Mouse (Mus musculus) hindlimb bud, embryonic 11.5 days (tissue): ENCODE measurements around the gene Trmo.

Experiments used
- DNase-seq: peaks from one replicate; pipeline ENCODE4 v3.0.0-alpha.2; 2012; ENCODE audit warnings: low read depth, low spot score; ENCODE audit errors: extremely low spot score

The Trmo gene

GRCm38 (mm10) chr4:46371030-46371429 lies 18.2 kb downstream of the Trmo start:
- no peak for DNase-seq

- no peak for DNase-seq
These were observed 18.8 kb downstream of the Trmo start for GRCm38 (mm10) chr4:46370406-46370805.

- DNase-seq, result no peak
These were observed 20.2 kb downstream of the Trmo start for GRCm38 (mm10) chr4:46369070-46369469.

- no peak for DNase-seq
These were observed 21.7 kb downstream of the Trmo start for GRCm38 (mm10) chr4:46367487-46367959.

- no peak for DNase-seq
These were observed 24.9 kb downstream of the Trmo start for GRCm38 (mm10) chr4:46364360-46364759.

GRCm38 (mm10) chr4:46361258-46361657 lies 28.0 kb downstream of the Trmo start:
- no peak for DNase-seq

- DNase-seq, result no peak
These were observed 29.5 kb downstream of the Trmo start for GRCm38 (mm10) chr4:46359539-46360253.

GRCm38 (mm10) chr4:46356351-46357133 lies 32.7 kb downstream of the Trmo start:
- no peak for DNase-seq

GRCm38 (mm10) chr4:46353045-46353444 lies 36.2 kb downstream of the Trmo start:
- no peak for DNase-seq

- DNase-seq, result no peak
These were observed 39.7 kb downstream of the Trmo start for GRCm38 (mm10) chr4:46349530-46349929.

- no peak for DNase-seq
These were observed 40.3 kb downstream of the Trmo start for GRCm38 (mm10) chr4:46348897-46349296.

GRCm38 (mm10) chr4:46347580-46348515 lies 41.4 kb downstream of the Trmo start:
- DNase-seq, result no peak

GRCm38 (mm10) chr4:46347141-46347540 lies 42.1 kb downstream of the Trmo start:
- DNase-seq, result no peak

GRCm38 (mm10) chr4:46346221-46346620 lies 43.0 kb downstream of the Trmo start:
- no peak for DNase-seq

- DNase-seq, result no peak
These were observed 43.5 kb downstream of the Trmo start for GRCm38 (mm10) chr4:46345773-46346100.

GRCm38 (mm10) chr4:46345056-46345772 lies 44.0 kb downstream of the Trmo start:
- DNase-seq, result no peak

- no peak for DNase-seq
These were observed 44.9 kb downstream of the Trmo start for GRCm38 (mm10) chr4:46344288-46344687.

- no peak for DNase-seq
These were observed 45.5 kb downstream of the Trmo start, which contains the start of gene Foxe1 for GRCm38 (mm10) chr4:46343596-46344260. Gene Foxe1 (plus strand): TSS chr4:46343609.

GRCm38 (mm10) chr4:46342711-46343286 lies 46.4 kb downstream of the Trmo start:
- DNase-seq, result no peak
